Mouse (Mus musculus) ES-E14 (cell line): ENCODE results near the gene Fam81b. TPM values are rescaled to one million over a fixed set of nuclear protein-coding genes. Genes with fewer than 3 reads are reported as not detected.

Experiments
- DNase-seq: peaks from one replicate; pipeline ENCODE4 v3.0.0-alpha.2; 2013; ENCODE audit warnings: low read depth, low spot score
- H3K27ac ChIP-seq: 2 replicates; pipeline ENCODE4 v1.5.1; 2012; ENCODE audit warnings: low read depth, mild to moderate bottlenecking, low read length, moderate library complexity, mixed read lengths; ENCODE audit not compliant: poor library complexity, insufficient read depth, severe bottlenecking
- H3K36me3 ChIP-seq: 2 replicates; pipeline ENCODE4 v1.6.1; 2012; ENCODE audit warnings: mild to moderate bottlenecking, low read length, moderate library complexity, mixed read lengths; ENCODE audit not compliant: control insufficient read depth, poor library complexity, insufficient read depth, severe bottlenecking
- H3K4me1 ChIP-seq, 2 experiments: fragments of 150-350 bp in 1 of 2; sonication (generic) in 1 of 2; 2 replicates each; pipeline ENCODE4 v1.6.1; 2012; ENCODE audit warnings: low read length in 2 of 2, mild to moderate bottlenecking in 1 of 2, mixed read lengths in 1 of 2; ENCODE audit not compliant: control insufficient read depth in 2 of 2, insufficient read depth in 2 of 2, poor library complexity in 1 of 2
- H3K4me3 ChIP-seq, 2 experiments: fragments of 150-350 bp in 1 of 2; sonication (generic) in 1 of 2; 2 replicates each; pipeline ENCODE4 v1.5.1; 2012; ENCODE audit warnings: low read length in 2 of 2, low read depth in 1 of 2, mild to moderate bottlenecking in 1 of 2, mixed read lengths in 1 of 2; ENCODE audit not compliant: insufficient read depth in 1 of 2, poor library complexity in 1 of 2, severe bottlenecking in 1 of 2
- H3K9ac ChIP-seq: 2 replicates; pipeline ENCODE4 v1.6.1; 2012; ENCODE audit warnings: low read depth, mild to moderate bottlenecking, low read length, mixed read lengths; ENCODE audit not compliant: poor library complexity, insufficient read depth, severe bottlenecking
- H3K9me3 ChIP-seq: fragments of 150-350 bp; sonication (generic); 2 replicates; pipeline ENCODE4 v1.6.1; 2012; ENCODE audit warnings: low read depth, mild to moderate bottlenecking, low read length; ENCODE audit not compliant: control insufficient read depth, insufficient read depth
- CHD2 ChIP-seq: IDR thresholded peaks from 2 replicates; pipeline ENCODE4 v1.6.1; 2014; ENCODE audit warnings: mild to moderate bottlenecking, low read depth, low read length, inconsistent platforms
- HCFC1 ChIP-seq: IDR thresholded peaks from 2 replicates; pipeline ENCODE4 v1.6.1; 2012; ENCODE audit warnings: low read length, inconsistent platforms, borderline replicate concordance; ENCODE audit not compliant: insufficient read depth
- MAFK ChIP-seq: IDR thresholded peaks from 2 replicates; pipeline ENCODE4 v1.6.1; 2014; ENCODE audit warnings: mild to moderate bottlenecking, low read depth, low read length, inconsistent platforms; ENCODE audit not compliant: insufficient read depth
- ZC3H11A ChIP-seq: IDR thresholded peaks from 2 replicates; pipeline ENCODE4 v1.6.1; 2012; ENCODE audit warnings: low read depth, mild to moderate bottlenecking, inconsistent platforms, low read length, borderline replicate concordance
- ZNF384 ChIP-seq: IDR thresholded peaks from 2 replicates; pipeline ENCODE4 v1.6.1; 2012; ENCODE audit warnings: low read depth, low read length, inconsistent platforms
- in situ Hi-C, 2 experiments: fragments of 600-800 bp; cut with MboI; formaldehyde crosslinking; loops; one replicate each; pipeline ENCODE4 v1.15.1; 2025; ENCODE audit warnings: low sequenced_read_pairs in 2 of 2, inconsistent platforms in 1 of 2; ENCODE audit not compliant: unreplicated experiment in 2 of 2
- total RNA-seq: library from RNA; depleted of rRNA; stranded (reverse); fragments of 300-350 nt; gene quantifications from 2 replicates; pipeline ENCODE4 v1.2.3, GENCODE M21; 2012

The Fam81b gene
- total RNA-seq, 1 experiment: not detected

- in situ Hi-C loops: no loop called here
- H3K4me1 ChIP-seq: no peaks in the 10 kb centered on the region
- no peak overlapping the region for H3K27ac ChIP-seq
- DNase-seq: no peak
- H3K36me3 ChIP-seq: no peaks in the 10 kb centered on the region
- H3K4me3 ChIP-seq: no peak overlapping the region
- no peak overlapping the region for H3K9ac ChIP-seq
- H3K9me3 ChIP-seq: no peaks in the 10 kb centered on the region
- TF ChIP-seq MAFK: no peak
- TF ChIP-seq HCFC1: no peak
- TF ChIP-seq ZNF384: no peak
- TF ChIP-seq ZC3H11A: no peak
- no peak for TF ChIP-seq CHD2
Measured at GRCm38 (mm10) chr13:76305655-76306365, 938 bp upstream of the Fam81b start.

- TF ChIP-seq ZC3H11A (no peak), CHD2 (no peak), ZNF384 (no peak), MAFK (no peak), HCFC1 (no peak)
- H3K4me3 ChIP-seq: no peak overlapping the region
- H3K9me3 ChIP-seq: no peaks in the 10 kb centered on the region
- no peak for DNase-seq
- no peaks in the 10 kb centered on the region for H3K36me3 ChIP-seq
- no peaks in the 10 kb centered on the region for H3K4me1 ChIP-seq
- no peak overlapping the region for H3K9ac ChIP-seq
- no peak overlapping the region for H3K27ac ChIP-seq
- in situ Hi-C loops: no loop called here
Measured at GRCm38 (mm10) chr13:76305241-76305640, 369 bp upstream of the Fam81b start.

GRCm38 (mm10) chr13:76304201-76304600 is 671 bp downstream of the Fam81b start:
- no peaks in the 10 kb centered on the region for H3K4me1 ChIP-seq
- no peak for DNase-seq
- no peaks in the 10 kb centered on the region for H3K36me3 ChIP-seq
- no peak overlapping the region for H3K9ac ChIP-seq
- no peaks in the 10 kb centered on the region for H3K9me3 ChIP-seq
- in situ Hi-C loops: no loop called here
- H3K4me3 ChIP-seq: no peak overlapping the region
- TF ChIP-seq HCFC1: no peak
- TF ChIP-seq ZNF384: no peak
- no peak for TF ChIP-seq ZC3H11A
- no peak for TF ChIP-seq MAFK
- no peak for TF ChIP-seq CHD2
- no peak overlapping the region for H3K27ac ChIP-seq

GRCm38 (mm10) chr13:76303160-76303559 is 1.7 kb downstream of the Fam81b start:
- in situ Hi-C loops: no loop called here
- Histone ChIP-seq H3K9me3 (no peaks in the 10 kb centered on the region), H3K9ac (no peak overlapping the region), H3K4me3 (no peak overlapping the region), H3K27ac (no peak overlapping the region), H3K36me3 (no peaks in the 10 kb centered on the region), H3K4me1 (no peaks in the 10 kb centered on the region)
- TF ChIP-seq HCFC1 (no peak), ZC3H11A (no peak), CHD2 (no peak), ZNF384 (no peak), MAFK (no peak)
- DNase-seq: no peak

GRCm38 (mm10) chr13:76302056-76302455 is 2.8 kb downstream of the Fam81b start:
- no peak overlapping the region for H3K9ac ChIP-seq
- no peak for DNase-seq
- H3K27ac ChIP-seq: no peak overlapping the region
- H3K4me1 ChIP-seq: no peaks in the 10 kb centered on the region
- H3K36me3 ChIP-seq: no peaks in the 10 kb centered on the region
- no peaks in the 10 kb centered on the region for H3K9me3 ChIP-seq
- no peak for TF ChIP-seq MAFK
- H3K4me3 ChIP-seq: no peak overlapping the region
- in situ Hi-C loops: no loop called here
